Mouse (Mus musculus) layer of hippocampus, adult 2 months (tissue): ENCODE data around the gene Med12l. TPM values are rescaled to one million over a fixed set of nuclear protein-coding genes. Genes with fewer than 3 reads are reported as not detected.
A peak's percentile ranks its signal among the peaks of the same experiment; 100 is the strongest.

Source experiments
- DNase-seq, 2 experiments: peaks; one replicate each; pipeline ENCODE4 v3.0.0; 2022; ENCODE audit warnings: low spot score in 2 of 2
- H3K27ac ChIP-seq: fragments of 200-600 bp; 2 replicates; pipeline ENCODE4 v1.8.1; 2022
- H3K4me3 ChIP-seq: fragments of 200-600 bp; 2 replicates; pipeline ENCODE4 v1.8.1; 2022; ENCODE audit warnings: mild to moderate bottlenecking
- CTCF ChIP-seq: fragments of 200-600 bp; conservative IDR thresholded peaks from 2 replicates; pipeline ENCODE4 v1.8.1; 2022; ENCODE audit warnings: antibody characterized with exemption, mild to moderate bottlenecking, moderate library complexity
- long read RNA-seq, 2 experiments: library from polyadenylated mRNA; stranded (forward); transcript quantifications; one replicate each; pipeline ENCODE4 v2.0.0; 2021; ENCODE audit warnings: borderline mapping rate in 2 of 2
- total RNA-seq, 2 experiments: library from RNA; stranded (reverse); gene quantifications; 2 replicates each; pipeline ENCODE4 v1.2.3; 2021

Gene Med12l
- 10 to 100 TPM; 54.2 to 61.6 TPM for total RNA-seq
- long read RNA-seq, experiment 1, partial matches to known transcripts, result 4 of 9 reads
- long read RNA-seq, experiment 1, other reads (novel, unspliced or antisense), result 5 of 9 reads
- long read RNA-seq, experiment 2, partial matches to known transcripts, result 8 of 17 reads
- long read RNA-seq, experiment 2, other reads (novel, unspliced or antisense), result 9 of 17 reads

DNA sequence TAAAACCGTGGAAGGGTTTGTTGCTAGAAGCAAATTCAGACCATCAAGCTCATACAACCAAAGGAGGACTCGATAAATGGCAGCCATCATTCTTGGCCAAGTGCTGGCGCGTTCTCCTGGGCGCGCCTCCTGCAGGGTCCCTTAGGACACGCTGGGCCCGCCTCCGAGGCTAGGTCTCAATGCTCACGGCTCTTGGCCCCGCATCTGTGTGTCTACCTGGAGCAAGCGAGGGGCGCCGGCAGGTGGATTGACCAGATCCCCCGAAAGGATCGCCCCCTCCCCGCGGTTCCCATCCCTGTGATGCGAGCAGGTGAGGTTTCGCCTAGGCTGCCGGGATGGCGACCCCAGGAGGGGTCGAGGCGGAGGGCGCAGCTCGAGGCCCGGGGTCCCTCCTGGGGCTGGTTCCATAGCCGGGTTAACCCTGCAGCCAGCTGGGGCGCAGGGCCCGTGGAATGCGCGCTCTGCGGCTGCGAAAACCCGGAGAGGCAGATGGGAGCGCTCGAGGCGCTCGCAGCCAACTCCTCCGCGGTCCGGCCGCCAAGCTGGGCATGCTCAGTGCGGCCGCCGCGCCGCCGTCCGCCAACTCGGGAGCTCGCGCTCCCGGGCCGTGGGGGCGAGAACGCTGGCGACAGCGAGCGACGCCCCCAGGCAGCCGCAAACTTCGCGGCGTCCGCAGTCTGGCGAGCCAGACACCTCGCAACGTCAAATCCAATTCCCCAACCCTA, at the start of gene Med12l:
Gene Med12l (plus strand): TSS at position 555 of the 725 bp plus-strand sequence.
- DNase-seq, result peak; percentile 82 to 85
- Histone ChIP-seq H3K27ac (peak within 1 kb of the TSS; percentile 99), H3K4me3 (peak within 1 kb of the TSS; percentile 80)
- no peak for TF ChIP-seq CTCF

DNA sequence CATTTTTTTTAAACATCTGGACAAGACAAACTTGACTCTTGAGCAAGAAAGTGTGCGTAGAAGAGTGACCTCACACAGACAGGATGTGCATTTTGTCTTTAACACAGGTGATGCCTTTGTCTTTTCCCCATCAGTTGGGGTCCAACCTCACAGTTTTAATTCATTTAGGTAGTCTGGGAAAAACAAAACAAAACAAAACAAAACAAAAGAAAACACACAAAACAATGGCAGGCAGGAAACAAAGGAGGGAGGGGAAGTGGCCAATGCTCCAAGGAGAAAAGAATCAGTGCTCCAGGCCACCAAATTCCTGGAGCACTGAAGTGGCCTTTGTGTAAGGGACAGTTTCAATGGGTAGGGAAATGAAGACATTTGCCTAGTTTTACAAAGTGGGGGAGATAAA, 44.5 kb upstream of the Med12l start:
- TF ChIP-seq CTCF, result no peak
- DNase-seq, result no peak

DNA sequence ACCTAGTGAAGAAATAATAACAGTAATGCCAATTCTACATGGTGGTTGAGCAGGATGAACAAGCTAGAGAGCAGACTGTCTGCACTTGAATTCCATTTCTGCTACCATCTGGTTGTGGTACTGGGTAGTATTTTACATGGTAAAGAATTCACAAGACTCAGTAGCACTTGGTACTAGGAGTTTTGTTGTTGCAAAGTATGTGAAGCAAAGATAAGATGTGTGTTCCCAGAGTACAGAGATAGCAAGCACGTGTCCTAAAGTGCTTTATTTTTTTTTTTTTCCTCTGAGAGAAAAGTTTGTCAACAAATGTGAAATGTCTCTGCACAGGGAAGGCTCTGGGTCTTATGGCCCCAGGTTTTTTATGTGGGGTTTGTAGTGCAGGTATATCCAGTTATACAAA, 28.2 kb upstream of the Med12l start:
- DNase-seq, result no peak
- no peak overlapping the region for H3K27ac ChIP-seq
- H3K4me3 ChIP-seq, result no peak overlapping the region
- TF ChIP-seq CTCF, result no peak

More for the DNA sequence above, 44.5 kb upstream of the Med12l start:
- Histone ChIP-seq H3K4me3 (no peak overlapping the region), H3K27ac (no peak overlapping the region)

DNA sequence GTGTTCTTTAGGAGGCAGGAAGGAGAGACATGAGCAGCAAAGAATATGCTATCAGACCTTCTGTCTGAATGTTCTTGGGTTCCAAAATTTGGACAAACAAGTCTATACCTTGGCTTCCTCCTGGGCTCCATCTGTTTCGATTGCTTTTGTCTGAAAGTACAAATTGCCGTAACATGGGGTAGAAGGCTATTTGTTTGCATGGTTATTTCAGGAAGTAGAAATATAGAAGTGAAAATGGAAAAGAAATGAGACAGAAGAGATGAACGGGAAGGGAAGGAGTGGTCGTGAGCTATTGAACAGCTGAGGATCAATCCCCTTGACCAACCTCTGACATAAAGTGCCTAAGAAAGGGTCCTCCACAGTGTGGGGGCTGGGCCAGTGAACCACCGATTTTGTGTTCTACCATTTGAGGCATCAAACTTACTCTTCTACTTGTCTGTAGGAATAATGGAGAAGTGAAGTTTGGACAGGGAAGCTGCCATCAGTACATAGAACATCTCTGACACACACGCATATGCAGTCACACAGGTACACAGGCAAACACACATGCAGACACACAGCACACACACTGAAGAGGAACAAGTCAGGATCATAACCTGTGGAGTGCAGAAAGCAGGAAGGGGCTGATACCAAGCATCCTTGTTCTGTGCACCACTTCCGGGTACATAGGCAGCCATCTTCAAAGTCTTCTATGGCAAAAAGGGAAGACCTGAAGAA, 27.6 kb upstream of the Med12l start:
- no peak for TF ChIP-seq CTCF
- DNase-seq, result no peak
- Histone ChIP-seq H3K4me3 (no peak overlapping the region), H3K27ac (no peak overlapping the region)

DNA sequence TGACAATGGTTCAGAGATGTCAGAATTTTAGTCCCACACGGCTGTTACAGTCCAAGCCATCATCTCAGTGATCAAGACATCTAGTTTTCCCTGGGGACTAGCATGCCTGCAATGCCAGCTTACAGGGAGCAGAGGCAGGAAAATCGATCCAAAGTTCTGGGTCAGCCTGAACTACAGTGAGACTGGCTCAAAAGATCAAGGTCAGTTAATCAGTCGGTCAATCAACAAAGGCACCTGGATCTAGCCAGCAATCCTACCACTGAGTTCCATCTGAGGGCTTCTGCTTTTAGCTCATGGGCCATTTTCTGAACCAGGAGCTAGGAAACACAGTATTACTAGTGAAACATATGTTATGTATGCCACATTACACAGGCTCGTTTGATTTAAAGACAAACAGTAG, 25.0 kb upstream of the Med12l start:
- no peak for DNase-seq
- no peak overlapping the region for H3K27ac ChIP-seq
- no peak for TF ChIP-seq CTCF
- no peak overlapping the region for H3K4me3 ChIP-seq

DNA sequence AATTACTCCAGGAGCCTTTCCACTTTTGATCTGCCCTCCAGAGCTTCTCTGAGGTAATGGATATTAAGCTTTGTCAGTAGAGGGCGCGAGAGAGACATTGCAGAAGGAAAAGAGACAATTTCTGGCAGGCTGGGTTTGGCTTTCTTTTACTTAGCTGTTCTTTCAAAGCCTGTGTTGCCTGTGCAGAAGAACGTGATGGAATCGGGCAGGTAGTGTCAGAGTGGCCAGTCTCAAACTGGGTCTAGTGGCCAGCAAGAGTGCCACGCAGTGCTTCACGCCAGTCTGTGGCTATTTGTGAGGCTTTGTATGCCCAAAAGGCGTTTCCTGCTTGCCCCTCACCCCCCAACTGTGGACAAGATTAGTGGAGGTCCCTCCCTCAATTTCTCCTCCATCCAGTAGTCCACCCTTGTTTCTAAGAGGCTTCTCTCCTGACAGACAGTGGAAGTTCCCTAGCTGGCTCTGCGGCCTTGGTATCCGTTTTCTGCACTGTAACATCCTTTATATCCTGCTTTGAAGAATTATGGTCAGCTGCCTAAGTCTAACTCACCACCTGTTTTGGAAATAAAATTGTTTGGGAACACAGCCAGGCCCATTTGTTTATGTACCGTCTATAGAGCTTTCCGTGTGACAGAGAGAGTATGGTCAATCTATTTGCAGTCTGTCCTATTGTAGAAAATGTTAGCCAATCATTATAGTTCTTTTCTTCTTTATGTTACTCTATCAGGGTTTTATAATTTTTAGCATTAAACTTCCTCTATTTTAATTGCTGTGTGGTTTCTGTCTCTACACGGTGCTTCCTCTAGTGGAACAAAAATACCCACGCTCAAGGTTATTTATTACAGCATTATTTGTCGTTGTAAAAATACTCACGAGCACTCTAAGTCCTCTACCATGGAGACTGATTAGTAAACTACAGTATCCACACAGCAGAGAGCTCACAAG, 22.5 kb upstream of the Med12l start:
- peak; percentile 98 for TF ChIP-seq CTCF
- Histone ChIP-seq H3K27ac (peak overlapping the region; percentile 43; the same call in 1 of the 2 replicates), H3K4me3 (peak overlapping the region; percentile 38)
- DNase-seq, result peak; percentile 77 to 85

DNA sequence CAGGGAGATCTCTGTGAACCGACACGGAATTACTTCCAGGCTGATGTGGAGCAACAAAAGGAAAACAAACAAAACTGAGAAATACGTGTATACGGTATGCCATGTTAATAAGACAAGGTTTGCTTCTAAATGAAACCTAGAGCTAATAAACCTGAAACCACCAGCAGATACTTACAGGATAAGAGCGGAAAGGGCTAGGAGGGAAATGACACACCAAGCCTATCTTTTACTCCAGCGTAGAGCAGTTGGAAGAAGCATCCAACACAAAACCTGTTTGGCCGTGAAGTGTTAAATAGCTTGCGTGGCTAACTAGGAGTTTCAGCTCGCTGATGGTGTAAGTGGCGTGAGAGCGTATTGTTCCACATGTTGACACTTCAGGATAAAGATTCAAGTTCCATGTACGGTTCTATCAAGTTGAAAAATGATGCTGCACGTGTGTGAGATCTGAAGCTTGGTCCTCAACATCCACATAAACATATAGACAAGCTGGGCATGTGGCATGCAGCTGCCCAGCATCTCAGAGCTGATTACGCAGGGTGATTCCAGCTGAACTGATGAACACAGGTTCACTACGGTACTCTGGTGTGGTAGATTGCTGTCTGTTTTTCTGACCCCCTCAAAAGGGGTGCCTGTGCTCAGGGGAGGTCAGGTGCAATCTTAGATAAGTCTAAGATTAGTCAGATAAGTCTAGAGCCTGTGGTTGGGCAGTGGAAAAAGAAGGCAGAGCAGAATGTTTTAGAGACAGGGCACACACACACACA, 21.6 kb upstream of the Med12l start:
- DNase-seq, result no peak
- no peak for TF ChIP-seq CTCF
- H3K27ac ChIP-seq, result no peak overlapping the region
- no peak overlapping the region for H3K4me3 ChIP-seq

DNA sequence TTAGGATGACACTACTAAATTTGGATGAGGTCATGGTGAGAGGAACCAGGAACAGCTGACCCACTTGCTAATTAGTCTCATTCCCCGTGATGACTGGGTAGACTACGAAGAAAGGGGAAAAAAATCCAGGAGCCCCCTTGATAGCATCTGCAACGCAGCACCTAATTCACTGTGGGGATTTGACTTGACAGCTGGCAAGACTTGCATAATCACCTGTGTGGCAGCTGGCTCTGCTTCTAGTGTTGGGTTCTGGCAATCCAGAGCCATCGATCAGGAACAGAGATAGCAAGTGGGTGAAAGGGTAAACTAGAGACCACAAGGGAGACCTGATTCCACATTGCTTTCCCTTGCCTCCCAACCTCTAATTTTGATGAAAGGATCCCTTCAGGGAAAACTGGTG, 19.8 kb upstream of the Med12l start:
- Histone ChIP-seq H3K4me3 (no peak overlapping the region), H3K27ac (no peak overlapping the region)
- no peak for DNase-seq
- no peak for TF ChIP-seq CTCF

DNA sequence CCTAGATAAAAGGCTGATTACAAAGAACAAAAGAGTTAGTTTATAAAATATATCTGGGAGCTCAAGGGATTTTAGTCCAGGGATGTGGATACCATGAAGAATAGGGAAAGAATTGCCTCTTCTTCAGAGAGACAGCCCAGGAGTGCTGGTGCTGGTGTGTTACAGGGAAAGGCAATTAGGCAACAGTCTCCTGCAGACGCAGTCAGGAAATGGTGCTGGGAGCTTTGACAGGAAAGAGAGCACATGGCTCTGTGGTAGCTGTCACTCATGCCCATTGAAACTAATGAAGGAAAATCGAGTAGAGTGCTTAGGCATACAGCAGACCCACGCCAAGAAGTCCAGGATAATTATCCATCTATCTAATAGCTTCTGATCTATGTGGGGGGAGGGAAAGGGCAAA, 16.3 kb upstream of the Med12l start:
- no peak for DNase-seq
- Histone ChIP-seq H3K27ac (no peak overlapping the region), H3K4me3 (no peak overlapping the region)
- no peak for TF ChIP-seq CTCF

DNA sequence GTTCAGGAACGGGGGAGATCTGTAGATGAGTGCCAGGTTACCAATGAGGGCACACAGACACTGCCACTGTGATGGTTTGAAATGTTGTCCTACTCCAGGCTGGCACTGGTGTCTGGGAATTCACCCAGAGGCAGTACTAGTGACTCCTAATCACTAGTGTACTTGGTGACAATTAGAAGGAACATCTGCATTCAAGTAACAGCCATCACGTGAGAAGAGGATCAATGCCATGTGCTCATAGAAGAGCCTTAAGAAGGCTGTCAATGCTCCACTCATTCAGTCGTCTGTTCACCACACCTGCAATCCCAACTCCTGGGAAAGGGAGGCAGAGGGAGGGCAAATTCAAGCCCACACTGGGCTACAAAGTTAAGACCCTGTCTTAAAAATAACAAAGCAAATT, 15.1 kb upstream of the Med12l start:
- Histone ChIP-seq H3K27ac (no peak overlapping the region), H3K4me3 (no peak overlapping the region)
- no peak for TF ChIP-seq CTCF
- no peak for DNase-seq

DNA sequence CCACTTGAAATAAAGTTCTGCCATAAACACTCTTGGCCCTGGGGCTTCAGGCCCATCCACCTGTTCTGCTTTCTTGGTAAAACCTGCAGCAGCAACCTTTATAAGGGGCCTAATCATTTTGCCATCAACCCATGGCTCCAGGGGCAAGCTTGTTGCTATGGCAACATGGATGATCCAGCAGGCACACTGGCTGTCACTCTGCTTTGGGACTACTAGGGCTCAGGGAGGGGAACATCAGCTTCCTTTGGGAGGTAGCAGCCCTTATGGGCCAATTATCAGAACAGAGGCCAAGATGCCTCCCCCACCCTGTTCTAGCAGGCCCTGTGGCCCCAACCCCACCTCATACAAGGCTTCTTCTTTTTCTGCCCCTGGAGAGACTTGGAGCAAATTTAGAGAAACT, 13.5 kb upstream of the Med12l start:
- Histone ChIP-seq H3K4me3 (no peak overlapping the region), H3K27ac (no peak overlapping the region)
- TF ChIP-seq CTCF, result no peak
- no peak for DNase-seq

DNA sequence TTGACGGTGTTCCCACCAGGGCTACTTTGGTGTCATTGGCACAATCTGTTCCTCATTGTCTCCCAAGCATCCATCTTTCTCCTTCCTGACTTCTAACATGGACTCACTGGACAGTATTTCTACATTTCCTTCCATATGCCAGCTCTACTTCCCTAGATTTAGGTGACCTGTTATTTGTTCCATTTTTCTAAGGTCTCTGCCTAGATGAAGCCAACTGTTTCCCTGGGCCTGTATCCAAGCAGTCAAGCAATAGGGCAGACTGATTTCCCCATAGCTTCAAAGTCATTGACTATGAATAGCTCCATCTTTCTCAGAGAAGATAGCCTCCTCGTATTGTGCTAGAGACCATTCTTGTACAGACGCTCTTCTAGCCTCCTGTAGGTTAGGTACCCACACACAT, 12.0 kb upstream of the Med12l start:
- Histone ChIP-seq H3K4me3 (no peak overlapping the region), H3K27ac (no peak overlapping the region)
- no peak for TF ChIP-seq CTCF
- DNase-seq, result no peak
